Mouse (Mus musculus): ENCODE data around the gene Rasa2.
A peak's percentile ranks its signal among the peaks of the same experiment; 100 is the strongest.

The Rasa2 gene

DNA sequence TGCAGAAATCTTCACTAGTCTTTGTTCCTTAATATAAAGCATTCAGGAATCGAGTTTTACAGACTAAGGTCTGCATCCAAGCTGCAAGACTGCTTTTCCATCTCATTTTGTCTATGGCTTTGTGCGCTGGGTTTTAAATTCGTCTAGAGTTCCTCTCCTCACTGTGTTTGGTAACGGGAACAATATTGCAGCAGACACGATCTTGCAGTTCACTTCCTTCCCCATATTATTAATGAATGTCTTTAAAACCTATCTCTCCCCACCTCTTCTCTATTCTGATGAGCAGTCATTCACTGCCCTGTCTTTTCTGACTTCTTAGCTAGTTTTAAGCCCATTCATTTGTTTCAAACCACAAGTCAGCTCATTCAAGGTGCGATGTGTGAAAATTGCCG is 5.7 kb upstream of the Rasa2 start:
- no peak for DNase-seq

DNA sequence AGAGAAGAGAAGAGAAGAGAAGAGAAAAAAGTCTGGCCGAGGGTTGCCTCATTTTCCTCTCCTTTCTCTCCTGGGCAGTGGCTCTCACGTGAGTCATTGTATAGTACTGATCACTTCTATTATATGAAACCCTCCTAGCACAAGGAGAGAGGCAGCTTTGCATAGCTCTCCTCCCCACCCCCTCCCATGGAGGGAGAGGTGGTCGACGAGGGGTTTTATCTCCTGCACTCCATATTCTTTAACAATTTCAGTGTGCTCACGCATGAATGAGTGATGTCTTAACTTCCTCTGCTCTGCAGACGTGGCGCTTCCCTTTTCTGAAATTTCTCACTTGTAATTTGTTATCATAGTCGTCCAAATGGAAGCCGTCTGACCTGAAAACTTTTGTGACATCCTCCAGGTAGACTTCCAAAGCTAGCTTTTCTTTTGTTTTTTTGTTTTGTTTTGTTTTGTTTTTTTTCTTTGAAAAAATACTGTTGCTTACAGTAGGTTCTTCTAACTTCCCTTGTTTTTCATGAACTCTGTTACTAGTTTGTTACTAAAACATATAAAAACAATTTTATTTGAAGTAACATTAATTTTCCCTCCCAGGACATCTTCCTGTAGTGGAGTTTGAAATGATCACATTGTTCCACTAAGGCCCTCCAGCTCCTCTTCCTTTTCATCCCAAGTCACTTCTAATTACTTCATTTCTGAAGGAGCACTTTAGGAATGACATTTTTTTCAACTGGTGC is 5.2 kb upstream of the Rasa2 start:
- no peak for DNase-seq

DNA sequence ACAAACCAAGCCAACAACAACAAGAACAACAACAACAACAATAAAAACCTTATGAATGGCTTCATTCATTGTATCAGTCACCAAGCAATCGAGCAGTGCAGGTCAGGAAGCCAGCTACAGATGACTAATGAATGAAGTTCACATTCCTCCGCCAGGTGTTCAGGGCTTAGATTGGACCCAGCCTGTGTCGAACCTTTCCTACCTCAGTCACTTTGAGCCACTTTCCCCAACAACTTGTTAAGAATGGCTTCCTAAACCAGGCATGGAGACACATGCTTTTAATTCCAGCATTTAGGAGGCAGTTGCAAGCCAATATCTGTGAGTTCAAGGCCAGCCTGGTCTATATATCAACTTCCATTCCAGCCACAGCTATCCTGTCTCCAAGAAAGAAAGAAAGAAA is 4.5 kb upstream of the Rasa2 start:
- no peak for DNase-seq

DNA sequence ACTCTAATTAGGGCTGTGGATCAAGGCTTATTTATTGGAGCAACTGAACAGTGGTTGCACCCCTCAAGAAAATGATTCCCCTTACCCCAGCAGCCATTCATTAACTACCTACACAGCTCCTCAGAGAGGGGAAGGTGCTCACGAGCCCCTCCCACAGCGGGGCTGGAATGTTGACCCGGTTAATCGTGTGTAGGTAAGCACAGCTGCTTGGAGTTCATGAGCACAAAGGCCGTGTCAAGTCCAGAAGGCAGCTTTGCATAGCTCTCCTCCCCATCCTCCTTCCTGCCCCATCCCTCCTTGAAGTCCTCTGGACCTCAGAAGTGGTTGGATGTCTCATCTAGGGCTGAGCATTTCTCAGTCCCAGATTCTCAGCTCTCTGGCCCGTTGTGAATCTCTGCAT is 3.8 kb upstream of the Rasa2 start:
- DNase-seq = peak; percentile 80

DNA sequence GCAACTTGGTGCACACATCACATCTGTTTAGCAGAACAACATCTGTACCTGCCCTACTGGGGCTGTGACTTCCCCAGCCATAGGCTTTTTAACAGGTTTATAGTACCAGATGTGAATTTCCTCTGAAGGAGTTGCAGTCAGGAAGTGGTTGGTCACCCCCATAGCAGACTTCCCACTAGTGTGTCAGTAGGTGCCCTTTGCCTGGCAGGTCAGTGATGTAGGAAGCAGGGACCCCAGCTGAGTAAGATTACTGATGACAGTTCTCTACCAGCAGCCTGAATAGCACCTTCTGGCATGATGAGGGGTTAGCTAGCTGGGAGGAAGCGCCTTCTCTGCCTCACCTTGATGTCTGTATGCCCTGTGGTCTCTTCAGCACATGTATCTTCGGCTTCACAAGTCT is 2.4 kb upstream of the Rasa2 start:
- DNase-seq = no peak

DNA sequence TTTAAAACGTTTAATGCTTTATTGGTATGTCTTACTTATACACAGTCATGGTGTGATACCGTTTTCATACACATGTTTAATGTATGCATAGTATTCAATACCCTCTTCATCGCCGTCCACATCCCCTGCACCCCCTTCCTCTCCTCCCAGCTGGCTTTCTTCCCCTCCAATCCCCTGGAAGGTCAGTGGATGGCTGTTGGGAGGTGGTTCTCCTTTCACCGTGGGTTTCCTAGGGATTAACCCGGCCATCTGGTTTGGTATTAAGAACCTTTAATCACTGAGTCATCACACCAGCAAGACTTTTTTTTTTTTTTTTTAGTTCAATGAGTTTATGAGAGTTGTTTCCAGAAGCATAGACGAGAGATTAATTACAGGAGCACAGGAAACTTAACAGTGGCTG is 1.3 kb upstream of the Rasa2 start:
- DNase-seq = peak; percentile 62

DNA sequence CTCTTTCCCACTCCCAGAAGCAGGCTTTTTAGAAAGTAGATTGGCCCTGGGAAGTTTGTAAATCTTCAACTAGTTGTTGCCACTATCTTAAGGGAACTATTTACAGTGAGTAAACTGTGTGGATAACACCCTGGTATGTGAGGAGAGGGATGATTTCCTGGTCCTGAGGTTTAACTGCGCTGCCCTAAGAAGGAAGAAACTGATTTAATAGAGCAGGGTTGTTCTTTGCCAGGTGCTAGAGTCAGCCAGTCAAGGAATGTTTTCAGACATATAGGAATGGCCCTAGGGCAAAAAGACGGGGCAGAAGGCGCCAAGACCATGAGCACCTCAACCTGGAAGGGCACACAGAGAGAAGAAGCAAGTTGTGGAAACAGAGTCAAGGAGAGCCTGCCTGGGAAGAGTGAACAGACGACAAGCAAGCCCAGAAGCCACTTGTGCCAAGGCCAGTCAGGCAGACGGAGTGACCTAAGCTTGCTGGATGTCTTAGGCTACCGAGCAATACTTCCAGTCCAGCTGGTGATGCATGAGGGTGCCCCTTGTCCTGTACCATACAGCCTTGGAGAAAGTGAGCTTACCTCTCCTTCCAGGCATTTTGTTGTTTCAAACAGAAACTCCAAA is 765 bp upstream of the Rasa2 start:
- DNase-seq = peak; percentile 32

DNA sequence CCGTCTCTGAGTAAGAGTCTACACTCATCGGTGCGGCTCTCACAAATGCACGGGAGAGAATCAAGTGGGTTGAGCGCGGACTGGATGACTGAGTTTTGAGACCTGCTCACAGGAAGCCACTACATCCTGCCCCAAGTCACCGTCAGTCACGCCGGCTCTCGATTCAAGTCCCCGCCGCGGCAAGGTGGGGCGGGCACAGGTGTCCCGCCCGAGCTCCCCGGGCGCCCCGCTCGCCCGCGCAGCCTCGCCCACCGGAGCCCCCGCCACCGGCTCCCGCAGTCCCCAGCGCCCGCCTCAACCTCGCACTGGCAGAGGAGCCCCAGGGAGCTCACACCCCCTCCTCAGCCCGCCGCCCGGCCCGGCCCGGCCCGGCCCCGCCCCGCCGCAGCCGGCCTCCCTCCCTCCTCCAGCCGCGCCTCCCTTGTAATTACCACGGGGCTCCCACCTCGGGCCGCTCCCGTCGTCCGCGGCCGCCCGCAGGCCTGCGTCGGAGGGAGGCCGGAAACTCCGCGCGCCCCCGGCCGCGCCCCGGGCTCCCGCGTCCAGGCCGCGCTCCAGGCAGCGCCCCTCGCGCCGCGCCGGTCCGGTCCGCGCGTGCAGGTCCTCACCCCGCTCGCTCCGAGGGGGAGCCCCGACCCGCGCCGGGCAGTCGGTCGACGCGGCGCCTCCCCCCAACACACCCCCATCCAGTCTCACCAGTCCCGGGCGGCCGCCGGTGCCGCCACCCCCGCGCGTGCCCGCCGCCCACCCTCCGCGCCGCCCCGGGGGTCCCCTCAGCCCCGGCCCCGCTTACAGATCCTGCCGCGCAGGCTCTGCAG is 637 bp downstream of the Rasa2 start:
- peak; percentile 79 for DNase-seq

DNA sequence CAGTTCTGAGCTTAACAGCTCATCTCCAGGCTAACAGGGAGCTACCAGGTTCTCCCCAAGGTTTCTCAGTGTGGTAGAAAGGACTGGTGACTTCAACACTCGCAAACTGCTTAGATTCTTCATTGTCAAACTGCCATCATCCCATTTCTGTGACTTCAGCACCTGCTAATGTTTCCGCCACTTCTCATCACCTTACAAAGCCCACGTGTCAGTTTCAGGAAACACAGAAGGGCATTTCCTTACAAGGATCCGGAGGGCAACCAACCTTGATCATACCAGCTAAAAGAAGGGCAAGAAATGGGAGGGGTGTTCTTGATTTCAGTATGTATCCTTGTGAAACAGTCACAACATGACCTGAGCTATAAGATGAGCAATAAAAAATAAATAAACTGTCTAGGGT is 2.3 kb downstream of the Rasa2 start:
- DNase-seq = no peak

DNA sequence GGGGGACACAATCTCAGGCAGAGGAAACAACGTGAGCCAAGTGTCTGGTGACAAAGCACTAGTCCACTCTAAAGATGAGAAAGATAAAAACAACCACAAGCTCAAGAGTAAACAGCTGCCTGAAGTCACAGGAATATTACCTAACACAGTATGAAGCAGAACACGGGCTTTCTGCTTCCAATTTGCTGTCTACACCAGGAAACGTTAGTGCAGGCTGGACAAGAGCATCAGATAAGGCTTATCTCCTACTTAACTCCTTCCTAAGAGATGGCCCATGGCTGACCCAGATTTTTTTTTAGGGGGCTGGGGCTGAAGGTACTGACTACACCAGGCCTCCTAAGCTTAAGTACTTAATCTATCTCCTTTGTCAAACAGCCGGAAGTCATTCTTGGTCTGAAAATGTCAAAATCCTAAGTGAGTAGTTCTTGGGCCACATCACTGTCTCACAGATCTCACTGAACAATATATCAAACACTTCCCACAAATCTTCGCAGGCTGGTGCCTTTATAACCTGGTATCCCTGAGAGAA is 3.8 kb downstream of the Rasa2 start:
- DNase-seq = no peak

DNA sequence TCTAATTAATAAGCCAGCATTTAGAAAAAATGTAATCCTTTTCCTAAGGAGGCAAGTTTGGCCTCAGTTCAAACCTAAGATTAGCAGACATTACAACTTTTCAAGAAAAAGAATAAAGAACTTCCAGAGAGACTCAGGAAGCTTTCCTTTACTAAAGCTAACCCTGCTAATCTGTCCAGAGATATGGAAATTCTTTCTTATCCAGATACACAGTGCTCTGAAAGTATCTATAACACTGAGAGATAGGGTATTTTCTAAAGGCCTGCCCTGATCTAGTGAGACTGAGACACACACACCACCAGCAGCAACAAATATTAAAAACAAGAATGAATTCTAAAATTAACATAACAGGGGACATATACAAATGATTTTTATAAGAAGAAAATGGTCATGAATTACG is 4.4 kb downstream of the Rasa2 start:
- no peak for DNase-seq

DNA sequence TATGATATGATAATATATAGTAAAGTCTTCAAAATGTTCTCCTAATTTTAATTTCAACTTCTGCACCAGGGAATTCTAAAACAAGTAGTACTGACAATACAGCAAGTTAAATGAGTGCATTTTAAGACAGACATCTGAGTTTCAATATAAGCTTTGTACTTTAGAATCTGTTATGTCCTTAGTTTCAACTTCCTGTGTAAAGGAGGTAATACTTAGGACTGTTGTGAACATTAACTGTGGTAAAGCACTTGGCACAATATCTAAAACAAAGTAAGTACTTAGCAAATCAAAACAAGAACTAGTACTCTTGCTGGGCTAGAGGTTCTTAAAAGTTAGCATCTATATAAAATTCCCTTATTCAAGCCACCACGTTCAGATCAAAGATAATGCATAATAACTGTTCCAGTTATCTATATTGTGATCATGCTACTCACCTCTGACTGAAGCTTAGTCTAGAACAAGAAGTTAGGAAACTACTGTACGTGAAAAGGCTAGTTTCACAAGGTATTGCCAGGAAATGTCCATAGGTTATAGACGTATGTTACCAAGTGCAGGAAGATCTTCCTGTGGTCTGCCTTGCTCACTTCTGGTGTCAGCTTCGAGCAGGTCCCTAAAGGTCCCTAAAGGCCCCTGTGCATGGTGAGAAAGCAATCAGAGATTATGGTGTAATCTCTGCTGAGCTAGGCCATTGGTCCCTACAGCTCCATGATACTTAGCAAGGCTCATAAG is 12.8 kb downstream of the Rasa2 start:
- DNase-seq = no peak

DNA sequence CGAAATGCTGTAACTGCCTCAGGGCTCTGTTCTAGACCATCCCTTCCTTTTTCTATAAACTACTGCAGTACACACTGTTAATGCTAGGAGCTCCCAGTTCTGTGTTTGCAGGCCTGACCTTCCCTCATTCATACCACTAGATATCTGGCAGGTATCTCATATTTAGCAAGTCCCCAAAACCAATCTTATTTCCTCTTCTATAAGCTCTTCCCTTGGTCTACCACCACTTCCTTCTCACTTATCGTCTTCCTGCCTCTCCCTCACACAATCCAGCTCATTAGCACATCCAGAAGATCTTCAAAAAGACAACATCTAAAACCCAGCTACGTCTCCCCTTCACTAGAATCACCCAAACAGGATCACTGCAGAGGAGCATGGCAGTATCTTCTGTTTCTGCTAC is 19.1 kb downstream of the Rasa2 start:
- no peak for DNase-seq

DNA sequence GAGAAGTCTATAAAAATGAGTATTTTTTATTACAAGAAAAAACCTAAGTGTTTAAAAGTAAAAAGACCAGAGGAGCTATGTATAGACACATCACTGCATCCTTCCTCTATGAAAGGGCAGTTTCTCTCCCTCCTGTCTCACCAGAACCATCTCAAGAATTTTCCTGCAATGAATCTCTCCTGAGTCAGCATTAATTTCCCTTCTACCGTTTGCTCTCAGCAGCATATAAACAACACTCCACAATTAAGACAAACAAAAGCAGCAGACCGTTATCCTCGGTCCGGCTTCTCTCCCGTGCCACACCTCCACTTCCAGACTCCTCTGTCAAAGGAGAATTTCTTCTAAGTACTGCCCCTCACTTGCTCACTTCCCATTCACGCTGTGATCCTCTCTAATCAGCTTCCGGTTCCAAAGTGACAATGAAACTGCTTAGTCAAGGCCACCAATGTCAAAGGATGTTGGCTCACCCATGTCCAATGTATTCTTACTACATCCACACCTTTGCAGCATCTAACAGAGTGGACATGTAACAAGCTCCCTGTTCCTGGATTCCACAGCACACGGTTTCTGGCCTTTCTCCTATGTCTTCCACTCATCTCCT is 19.6 kb downstream of the Rasa2 start:
- DNase-seq = no peak

DNA sequence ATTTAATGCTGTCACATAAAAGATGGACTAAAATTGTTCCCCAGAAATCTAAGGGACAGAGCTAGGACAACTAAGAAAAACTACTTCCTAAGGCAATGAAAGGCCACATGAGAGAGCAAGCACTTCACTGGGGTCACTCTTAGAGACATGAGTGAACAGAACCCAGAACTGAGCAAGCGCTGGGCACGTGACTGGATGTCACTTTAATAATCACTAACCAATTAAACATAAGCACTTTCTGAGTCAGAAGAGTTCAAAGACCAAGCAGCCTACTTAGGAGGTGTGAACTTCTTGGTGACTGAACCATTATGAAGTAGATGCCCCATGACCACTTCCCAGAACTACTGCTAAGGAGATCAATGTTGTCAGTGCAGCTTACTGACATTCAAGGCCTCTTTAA is 20.6 kb downstream of the Rasa2 start:
- DNase-seq = peak; percentile 24

DNA sequence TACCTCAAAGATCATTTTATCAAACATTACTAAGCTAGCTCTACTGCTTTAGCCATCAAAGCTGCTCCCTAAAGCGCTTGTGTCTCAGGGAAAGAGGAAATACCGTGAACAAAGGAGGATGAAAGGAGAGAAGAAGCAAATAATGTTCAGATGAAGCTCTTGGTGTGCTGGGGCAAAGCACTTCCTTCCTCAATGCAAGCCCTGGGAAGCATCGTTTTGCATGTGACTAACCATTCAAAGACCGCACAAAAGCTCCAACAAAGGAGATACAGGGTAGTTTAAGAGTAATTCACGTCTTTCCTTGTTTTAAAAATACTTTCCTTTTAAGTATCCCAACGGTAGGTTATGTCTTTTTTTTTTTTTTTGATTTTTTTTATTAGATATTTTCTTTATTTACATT is 28.0 kb downstream of the Rasa2 start:
- no peak for DNase-seq

DNA sequence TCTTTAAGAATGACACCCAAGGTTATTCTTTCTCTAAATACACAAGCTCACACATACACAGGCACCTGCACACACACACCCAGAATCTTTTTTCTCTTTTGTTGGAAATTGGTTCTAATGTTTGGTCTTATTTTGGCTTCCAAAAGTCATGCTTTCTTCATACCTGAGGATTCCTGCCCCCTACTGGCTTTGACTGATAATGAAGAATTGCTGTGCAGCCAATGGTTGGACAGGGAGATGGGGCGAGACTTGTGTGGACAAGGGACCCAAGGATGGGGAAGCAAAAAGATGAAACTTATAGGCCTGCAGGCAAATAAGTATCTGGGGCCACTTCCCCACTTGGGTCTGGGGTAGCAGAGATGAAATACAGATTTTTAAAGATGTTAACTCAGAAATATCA is 33.5 kb downstream of the Rasa2 start:
- no peak for DNase-seq

DNA sequence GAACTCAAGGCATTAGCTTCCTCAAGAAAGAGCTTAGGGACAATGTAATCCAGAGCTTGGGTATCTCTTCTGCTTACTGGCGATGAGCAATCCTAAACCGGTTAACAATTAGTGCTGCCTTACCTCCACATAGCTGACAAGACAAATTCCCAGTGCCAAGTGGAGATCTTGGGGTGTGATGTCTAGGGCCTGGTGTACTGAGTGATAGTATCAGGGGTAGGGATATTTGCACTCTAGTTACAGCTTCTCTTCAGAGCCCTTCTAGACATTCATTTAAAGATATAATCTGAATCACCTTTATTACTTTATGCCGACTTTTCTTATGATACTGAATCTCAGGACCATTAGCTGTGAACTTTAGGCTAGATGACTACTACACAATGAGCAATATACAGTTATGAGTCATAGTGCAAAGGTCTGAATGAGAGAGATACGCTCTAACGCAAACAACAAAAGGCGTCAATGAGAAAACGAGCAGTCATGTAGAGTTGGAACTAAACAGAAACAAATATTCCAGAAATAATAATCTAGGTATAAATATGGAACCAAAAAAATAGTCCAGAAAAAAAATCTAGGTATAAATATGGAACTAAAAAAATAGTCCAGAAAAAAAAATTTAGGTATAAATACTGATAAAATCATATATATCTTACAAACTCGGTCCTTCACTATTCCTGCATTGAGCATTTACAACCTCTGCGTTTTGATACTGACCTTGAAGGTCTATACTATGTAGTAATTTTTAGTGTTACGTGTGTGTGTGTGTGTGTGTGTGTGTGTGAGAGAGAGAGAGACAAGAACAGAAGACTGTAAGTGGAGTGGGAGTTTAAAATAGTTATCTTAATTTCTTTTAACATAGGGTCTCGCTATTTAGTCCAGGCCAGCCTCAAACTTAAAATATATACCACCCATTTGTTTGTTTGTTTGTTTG is 38.5 kb downstream of the Rasa2 start:
- DNase-seq = no peak

DNA sequence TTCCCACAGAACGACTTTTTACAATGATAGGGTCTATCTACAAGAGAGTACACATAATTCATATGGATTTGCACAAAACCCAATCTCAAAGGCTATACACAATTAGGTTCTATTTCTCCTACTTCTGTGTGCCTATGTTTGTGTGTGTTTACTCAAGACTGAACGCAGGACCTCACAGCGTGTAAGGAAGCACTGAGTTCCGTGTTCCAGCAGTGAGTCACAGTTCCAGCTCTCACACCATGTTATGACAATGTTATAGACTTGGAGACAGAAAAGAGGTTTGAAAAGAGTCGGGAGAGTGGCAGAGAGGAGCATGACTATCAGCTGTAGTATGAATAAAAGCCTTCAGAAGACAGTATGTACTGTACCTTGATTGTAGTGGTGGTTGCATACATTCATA is 42.1 kb downstream of the Rasa2 start:
- DNase-seq = no peak

DNA sequence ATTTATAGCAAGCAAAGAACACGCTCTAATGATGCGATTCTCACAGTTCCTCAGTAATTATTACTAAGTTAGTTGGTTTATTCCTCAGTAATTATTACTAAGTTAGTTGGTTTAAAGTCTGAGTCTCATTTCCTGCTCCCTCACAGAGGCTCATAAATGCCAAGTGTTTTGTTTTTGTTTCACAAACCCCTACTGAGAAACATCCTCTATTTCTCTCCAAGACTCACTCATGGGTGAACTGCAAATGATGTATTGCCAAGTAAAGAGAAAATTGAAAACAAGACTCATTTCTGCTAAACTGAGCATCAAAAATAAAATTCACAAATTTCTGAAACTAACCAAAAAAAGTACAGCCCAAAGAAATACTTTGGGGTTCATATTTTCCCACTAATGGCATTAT is 47.9 kb downstream of the Rasa2 start:
- no peak for DNase-seq

DNA sequence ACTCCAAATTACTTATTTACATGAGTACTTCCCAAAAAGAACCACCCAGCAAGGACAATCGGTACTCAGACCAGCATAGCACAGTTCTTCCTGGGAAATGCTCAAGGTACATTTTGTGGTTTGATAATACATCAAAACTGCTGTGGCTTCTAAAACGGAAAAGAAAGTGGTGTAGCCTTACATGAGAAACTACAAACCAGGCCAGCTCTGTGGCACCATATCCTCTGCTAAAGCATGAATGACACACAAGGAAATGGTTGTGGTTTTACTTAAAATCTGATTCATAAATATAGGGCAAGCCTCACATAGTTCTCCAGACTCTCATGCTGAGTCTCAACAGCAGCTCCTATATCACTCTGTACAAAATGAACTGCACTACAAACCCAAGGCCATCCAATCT is 48.3 kb downstream of the Rasa2 start:
- DNase-seq = no peak

DNA sequence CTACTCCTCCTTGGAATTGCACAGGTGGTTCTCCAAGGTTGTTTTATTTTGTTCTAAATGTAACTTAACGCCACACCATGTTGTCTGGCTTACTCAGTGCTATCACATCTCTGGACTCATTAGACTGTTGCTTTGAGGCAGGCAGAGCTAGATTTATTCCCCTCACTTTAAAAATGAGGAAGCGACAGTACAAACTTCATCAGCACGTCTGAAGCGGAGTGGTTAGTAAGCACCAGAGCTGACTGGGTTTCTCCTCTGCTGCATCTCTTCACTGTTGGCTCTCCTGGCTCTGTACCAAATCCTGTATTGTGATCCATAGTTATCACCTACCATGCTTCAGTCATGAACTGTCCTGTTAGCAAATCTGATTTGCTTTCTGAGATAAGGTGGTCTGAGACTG is 53.2 kb downstream of the Rasa2 start:
- no peak for DNase-seq

Data from kidney, postnatal 14 days (tissue).